Mouse (Mus musculus) midbrain, embryonic 11.5 days (tissue): Measurements from ENCODE around the gene Stk4. TPM values are rescaled to one million over a fixed set of nuclear protein-coding genes. Genes with fewer than 3 reads are reported as not detected.
A peak's percentile ranks its signal among the peaks of the same experiment; 100 is the strongest.

ENCODE experiments used
- ATAC-seq: fragments of 200-750 bp; cut with Nextera tagmentation; 2 replicates; pipeline ENCODE4 v1.8.0; 2017; ENCODE audit warnings: moderate TSS enrichment, moderate library complexity; ENCODE audit not compliant: low FRiP score
- DNase-seq: peaks from one replicate; pipeline ENCODE4 v3.0.0; 2015; ENCODE audit warnings: low spot score; ENCODE audit errors: missing footprints
- H3K27ac ChIP-seq: fragments of 300-500 bp; sonication (generic); 2 replicates; pipeline ENCODE4 v1.5.1; 2014; ENCODE audit warnings: low read depth, low read length
- H3K27me3 ChIP-seq: fragments of 300-500 bp; sonication (generic); 2 replicates; pipeline ENCODE4 v1.6.1; 2014; ENCODE audit warnings: mild to moderate bottlenecking, low read length, moderate library complexity, mixed read lengths; ENCODE audit not compliant: control insufficient read depth, insufficient read depth
- H3K36me3 ChIP-seq: fragments of 300-500 bp; sonication (generic); 2 replicates; pipeline ENCODE4 v1.6.1; 2014; ENCODE audit warnings: mild to moderate bottlenecking, low read length, moderate library complexity, mixed read lengths; ENCODE audit not compliant: control insufficient read depth, insufficient read depth
- H3K4me1 ChIP-seq: fragments of 300-500 bp; sonication (generic); 2 replicates; pipeline ENCODE4 v1.6.1; 2014; ENCODE audit warnings: low read length; ENCODE audit not compliant: control insufficient read depth, insufficient read depth
- H3K4me2 ChIP-seq: fragments of 300-500 bp; sonication (generic); 2 replicates; pipeline ENCODE4 v1.6.1; 2014; ENCODE audit warnings: mild to moderate bottlenecking, moderate library complexity
- H3K4me3 ChIP-seq: fragments of 300-500 bp; sonication (generic); 2 replicates; pipeline ENCODE4 v1.5.1; 2014; ENCODE audit warnings: low read depth, low read length
- H3K9ac ChIP-seq: fragments of 300-500 bp; sonication (generic); 2 replicates; pipeline ENCODE4 v1.6.1; 2014; ENCODE audit warnings: low read length
- H3K9me3 ChIP-seq: fragments of 300-500 bp; sonication (generic); 2 replicates; pipeline ENCODE4 v1.6.1; 2016; ENCODE audit warnings: low read length; ENCODE audit not compliant: control insufficient read depth
- WGBS: fragments of 180-500 bp; shearing (Covaris S2); extraction: QIAGEN DNeasy Blood & Tissue Kit; methylation state at CpG from one replicate; pipeline ENCODE4 v1.1.7; 2014; 5-methylcytosine and 5-hydroxymethylcytosine counted together
- polyA plus RNA-seq: library from polyadenylated mRNA; unstranded; fragments of >200 nt; fragmentation: Nextera tagmentation; extraction: Ambion mirVana; gene quantifications from 2 replicates; pipeline ENCODE4 v1.2.1, GENCODE M21; 2014

The Stk4 gene
- polyA plus RNA-seq, 1 experiment from 2014 or later, result 33.2 TPM

DNA sequence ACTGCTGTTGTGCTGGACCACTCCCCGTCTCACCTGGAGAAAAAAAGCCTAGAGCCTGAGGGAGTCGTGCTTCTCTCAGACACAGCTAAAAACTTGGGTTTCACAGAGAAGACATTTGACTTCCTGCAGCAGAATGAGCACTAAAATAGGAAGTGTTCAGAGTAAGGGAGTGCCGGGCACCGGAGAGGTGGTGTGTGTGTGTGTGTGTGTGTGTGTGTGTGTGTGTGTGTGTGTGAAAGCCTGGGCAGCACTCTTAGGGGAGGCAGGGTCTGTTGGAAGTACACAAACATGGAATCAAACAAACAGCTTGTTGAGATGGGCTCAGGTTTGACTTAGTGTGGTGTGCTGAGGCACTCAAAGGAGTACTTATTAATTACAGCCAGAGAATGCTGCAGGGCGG, 5.0 kb downstream of the Stk4 start:
- DNase-seq, result no peak
- Histone ChIP-seq H3K4me3 (peak overlapping the region; percentile 69), H3K4me1 (peaks cover 11% of the 10 kb centered on the region), H3K27ac (no peak overlapping the region), H3K36me3 (no peaks in the 10 kb centered on the region; the same call in 1 of the 2 replicates), H3K9ac (peak overlapping the region; percentile 77), H3K27me3 (no peaks in the 10 kb centered on the region), H3K4me2 (peak overlapping the region; percentile 72), H3K9me3 (no peaks in the 10 kb centered on the region)
- ATAC-seq, result no peak
- WGBS, result 70% methylated on average over 5 of the region's 5 CpGs

GRCm38 (mm10) chr2:164076874-164077425, 6.8 kb downstream of the Stk4 start:
- Histone ChIP-seq H3K36me3 (peaks cover 5% of the 10 kb centered on the region; the same call in 1 of the 2 replicates), H3K9me3 (no peaks in the 10 kb centered on the region), H3K9ac (no peak overlapping the region), H3K4me2 (no peak overlapping the region), H3K27me3 (no peaks in the 10 kb centered on the region), H3K4me1 (peaks cover 11% of the 10 kb centered on the region), H3K4me3 (no peak overlapping the region), H3K27ac (no peak overlapping the region)
- ATAC-seq, result no peak
- 93% methylated on average over 8 of the region's 8 CpGs for WGBS
- no peak for DNase-seq

- Histone ChIP-seq H3K27me3 (no peaks in the 10 kb centered on the region), H3K36me3 (peaks cover 5% of the 10 kb centered on the region; the same call in 1 of the 2 replicates), H3K4me1 (peaks cover 11% of the 10 kb centered on the region), H3K4me3 (no peak overlapping the region), H3K27ac (no peak overlapping the region), H3K9ac (no peak overlapping the region), H3K9me3 (no peaks in the 10 kb centered on the region), H3K4me2 (no peak overlapping the region)
- ATAC-seq (no peak), DNase-seq (no peak)
- 87% methylated on average over 5 of the region's 5 CpGs for WGBS
Observed at GRCm38 (mm10) chr2:164077875-164078274, 7.8 kb downstream of the Stk4 start.

DNA sequence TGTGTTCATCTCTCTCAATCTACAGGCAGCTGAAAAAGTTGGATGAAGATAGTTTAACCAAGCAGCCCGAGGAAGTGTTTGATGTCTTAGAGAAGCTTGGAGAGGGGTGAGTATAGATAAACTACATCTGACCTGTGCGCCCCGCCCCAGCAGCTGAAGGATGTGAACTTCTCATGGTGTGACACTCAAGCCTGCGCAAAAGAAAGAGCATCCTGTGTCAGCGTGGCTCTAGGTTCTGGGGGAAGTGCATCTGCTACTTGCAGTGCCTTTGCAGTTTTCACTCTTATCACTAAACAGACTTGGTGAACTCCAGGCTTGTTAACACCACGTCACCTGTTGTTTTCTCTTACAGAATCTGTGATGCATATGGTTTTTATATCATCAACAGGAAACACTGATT, 9.4 kb downstream of the Stk4 start:
- Histone ChIP-seq H3K9me3 (no peaks in the 10 kb centered on the region), H3K4me1 (peaks cover 10% of the 10 kb centered on the region), H3K4me3 (no peak overlapping the region), H3K27me3 (no peaks in the 10 kb centered on the region), H3K36me3 (peaks cover 8% of the 10 kb centered on the region; the same call in 1 of the 2 replicates), H3K9ac (no peak overlapping the region), H3K27ac (no peak overlapping the region), H3K4me2 (no peak overlapping the region)
- no peak for DNase-seq
- ATAC-seq, result no peak
- WGBS, result 92% methylated on average over 6 of the region's 6 CpGs

DNA sequence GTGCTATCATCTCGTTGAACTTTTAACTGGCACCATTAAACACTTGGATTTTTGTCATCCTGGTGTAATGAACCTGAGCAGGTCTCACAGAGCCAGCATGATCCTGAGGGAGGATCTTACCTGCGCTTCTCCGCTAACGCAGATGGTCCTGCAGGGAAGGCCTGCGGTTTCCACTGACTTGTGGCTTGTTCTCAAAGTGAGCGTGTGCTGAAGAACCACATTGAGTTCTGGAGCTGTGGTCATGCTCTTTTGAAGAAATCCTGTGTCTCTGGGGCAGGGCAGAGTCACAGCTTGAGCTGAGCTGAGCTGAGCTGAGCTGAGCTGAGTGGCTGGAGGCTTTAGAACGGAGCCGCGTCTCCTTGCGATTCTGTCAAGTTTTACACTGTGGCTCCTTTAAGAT, 11.5 kb downstream of the Stk4 start:
- 98% methylated on average over 10 of the region's 10 CpGs for WGBS
- Histone ChIP-seq H3K4me1 (no peaks in the 10 kb centered on the region), H3K4me2 (no peak overlapping the region), H3K27me3 (no peaks in the 10 kb centered on the region), H3K4me3 (no peak overlapping the region), H3K9ac (no peak overlapping the region), H3K36me3 (peaks cover 10% of the 10 kb centered on the region), H3K9me3 (no peaks in the 10 kb centered on the region), H3K27ac (no peak overlapping the region)
- DNase-seq (no peak), ATAC-seq (no peak)

DNA sequence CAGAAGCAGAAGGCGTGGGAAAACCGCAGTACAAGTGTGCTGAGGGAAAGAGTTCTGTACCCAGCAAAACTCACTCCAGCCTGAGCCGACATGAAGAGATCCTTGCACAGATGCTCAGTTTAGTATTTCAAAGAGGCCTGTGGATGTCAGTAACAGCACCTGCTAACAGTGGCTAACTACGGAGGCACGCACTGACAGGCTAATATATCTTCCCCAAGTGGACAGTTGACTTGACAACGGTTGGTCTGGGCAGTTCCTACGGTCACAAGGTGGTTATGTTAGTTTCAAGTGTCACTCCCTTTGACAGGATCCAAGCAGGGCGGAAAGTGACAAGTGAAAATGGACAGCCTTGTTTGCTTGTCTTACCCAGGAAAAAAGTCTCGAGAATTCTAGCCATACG, 12.1 kb downstream of the Stk4 start:
- 94% methylated on average over 10 of the region's 10 CpGs for WGBS
- H3K36me3 ChIP-seq, result peaks cover 13% of the 10 kb centered on the region
- no peak overlapping the region for H3K4me3 ChIP-seq
- no peaks in the 10 kb centered on the region for H3K27me3 ChIP-seq
- H3K27ac ChIP-seq, result no peak overlapping the region
- H3K9ac ChIP-seq, result no peak overlapping the region
- no peaks in the 10 kb centered on the region for H3K4me1 ChIP-seq
- no peaks in the 10 kb centered on the region for H3K9me3 ChIP-seq
- DNase-seq (no peak), ATAC-seq (no peak)
- no peak overlapping the region for H3K4me2 ChIP-seq

- H3K9me3 ChIP-seq, result no peaks in the 10 kb centered on the region
- peaks cover 16% of the 10 kb centered on the region for H3K36me3 ChIP-seq
- no peak overlapping the region for H3K4me2 ChIP-seq
- no peak overlapping the region for H3K9ac ChIP-seq
- 91% methylated on average over 19 of the region's 19 CpGs for WGBS
- no peaks in the 10 kb centered on the region for H3K27me3 ChIP-seq
- H3K27ac ChIP-seq, result no peak overlapping the region
- no peak overlapping the region for H3K4me3 ChIP-seq
- no peaks in the 10 kb centered on the region for H3K4me1 ChIP-seq
- ATAC-seq, result no peak
- no peak for DNase-seq
Observed at GRCm38 (mm10) chr2:164083609-164084341, 13.7 kb downstream of the Stk4 start.

DNA sequence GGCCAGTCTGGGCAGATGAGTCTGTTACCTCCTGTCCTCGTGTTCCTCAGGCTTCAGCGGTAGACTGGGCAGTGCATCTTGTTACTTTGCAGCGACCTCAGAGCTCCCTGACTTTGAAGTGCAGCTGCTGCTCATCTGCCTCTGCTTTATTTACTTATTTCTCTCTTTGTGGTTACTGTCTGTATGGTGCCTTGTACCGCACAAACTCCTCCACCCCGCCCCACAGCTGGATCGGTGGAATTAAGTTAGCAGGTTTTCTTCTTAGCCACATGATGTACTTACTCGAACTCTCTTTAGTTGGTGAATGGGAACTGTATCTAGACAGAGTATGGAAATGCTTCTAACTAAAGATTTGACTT, 14.2 kb downstream of the Stk4 start:
- DNase-seq (no peak), ATAC-seq (no peak)
- Histone ChIP-seq H3K4me3 (no peak overlapping the region), H3K27me3 (no peaks in the 10 kb centered on the region), H3K9ac (no peak overlapping the region), H3K9me3 (no peaks in the 10 kb centered on the region), H3K4me2 (no peak overlapping the region), H3K36me3 (peaks cover 16% of the 10 kb centered on the region), H3K4me1 (no peaks in the 10 kb centered on the region), H3K27ac (no peak overlapping the region)
- whole genome bisulfite sequencing, result 90% methylated on average over 7 of the region's 7 CpGs

GRCm38 (mm10) chr2:164087416-164088017, 17.4 kb downstream of the Stk4 start:
- Histone ChIP-seq H3K27ac (no peak overlapping the region), H3K4me3 (no peak overlapping the region), H3K36me3 (peaks cover 12% of the 10 kb centered on the region), H3K4me1 (no peaks in the 10 kb centered on the region), H3K27me3 (no peaks in the 10 kb centered on the region), H3K9me3 (no peaks in the 10 kb centered on the region), H3K9ac (no peak overlapping the region), H3K4me2 (no peak overlapping the region)
- ATAC-seq (no peak), DNase-seq (peak; percentile 28)
- WGBS, result 92% methylated on average over 6 of the region's 6 CpGs
